Mouse (Mus musculus) lung, postnatal 0 days (tissue): ENCODE measurements at regions not wholly inside any gene's neighbourhood (a gene's known extent, or its start where the extent isn't known, plus 50 kb on each side); places are given as distances from the start of the nearest gene placed in this dataset.

ENCODE experiments used
- ATAC-seq: fragments of 200-750 bp; cut with Nextera tagmentation; 2 replicates; pipeline ENCODE4 v1.8.0; 2017; ENCODE audit warnings: moderate library complexity
- DNase-seq: peaks from one replicate; pipeline ENCODE4 v3.0.0-alpha.2; 2016; ENCODE audit warnings: low spot score
- H3K27ac ChIP-seq: fragments of 300-500 bp; sonication (generic); 2 replicates; pipeline ENCODE4 v1.5.1; 2014; ENCODE audit warnings: antibody characterized with exemption, mild to moderate bottlenecking, low read length, mixed read lengths
- H3K27me3 ChIP-seq: fragments of 300-500 bp; sonication (generic); replicated peaks from 2 replicates; pipeline ENCODE4 v1.6.1; 2014; ENCODE audit warnings: low read length, mixed read lengths; ENCODE audit not compliant: insufficient read depth
- H3K36me3 ChIP-seq: fragments of 300-500 bp; sonication (generic); 2 replicates; pipeline ENCODE4 v1.6.1; 2014; ENCODE audit warnings: low read length, mixed read lengths; ENCODE audit not compliant: insufficient read depth
- H3K4me1 ChIP-seq: fragments of 300-500 bp; sonication (generic); 2 replicates; pipeline ENCODE4 v1.6.1; 2014; ENCODE audit warnings: antibody characterized with exemption, low read depth, low read length, mixed read lengths; ENCODE audit not compliant: insufficient read depth
- H3K4me2 ChIP-seq: fragments of 300-500 bp; sonication (generic); replicated peaks from 2 replicates; pipeline ENCODE4 v1.6.1; 2014; ENCODE audit warnings: low read depth, mild to moderate bottlenecking, low read length, moderate library complexity, mixed read lengths
- H3K4me3 ChIP-seq: fragments of 300-500 bp; sonication (generic); 2 replicates; pipeline ENCODE4 v1.5.1; 2014; ENCODE audit warnings: low read depth, low read length
- H3K9ac ChIP-seq: fragments of 300-500 bp; sonication (generic); replicated peaks from 2 replicates; pipeline ENCODE4 v1.6.1; 2014; ENCODE audit warnings: low read depth, mild to moderate bottlenecking
- H3K9me3 ChIP-seq: fragments of 300-500 bp; sonication (generic); 2 replicates; pipeline ENCODE4 v1.6.1; 2016; ENCODE audit warnings: low read length, mixed read lengths
- CTCF ChIP-seq: IDR thresholded peaks from 2 replicates; pipeline ENCODE4 v1.5.1; 2016; ENCODE audit warnings: antibody characterized with exemption, mild to moderate bottlenecking
- EP300 ChIP-seq: IDR thresholded peaks from 2 replicates; pipeline ENCODE4 v1.6.1; 2016; ENCODE audit warnings: antibody characterized with exemption, mild to moderate bottlenecking, control low read depth
- WGBS: fragments of 180-500 bp; shearing (Covaris S2); extraction: QIAGEN DNeasy Blood & Tissue Kit; methylation state at CpG from one replicate; pipeline ENCODE4 v1.1.7; 2014; 5-methylcytosine and 5-hydroxymethylcytosine counted together

DNA sequence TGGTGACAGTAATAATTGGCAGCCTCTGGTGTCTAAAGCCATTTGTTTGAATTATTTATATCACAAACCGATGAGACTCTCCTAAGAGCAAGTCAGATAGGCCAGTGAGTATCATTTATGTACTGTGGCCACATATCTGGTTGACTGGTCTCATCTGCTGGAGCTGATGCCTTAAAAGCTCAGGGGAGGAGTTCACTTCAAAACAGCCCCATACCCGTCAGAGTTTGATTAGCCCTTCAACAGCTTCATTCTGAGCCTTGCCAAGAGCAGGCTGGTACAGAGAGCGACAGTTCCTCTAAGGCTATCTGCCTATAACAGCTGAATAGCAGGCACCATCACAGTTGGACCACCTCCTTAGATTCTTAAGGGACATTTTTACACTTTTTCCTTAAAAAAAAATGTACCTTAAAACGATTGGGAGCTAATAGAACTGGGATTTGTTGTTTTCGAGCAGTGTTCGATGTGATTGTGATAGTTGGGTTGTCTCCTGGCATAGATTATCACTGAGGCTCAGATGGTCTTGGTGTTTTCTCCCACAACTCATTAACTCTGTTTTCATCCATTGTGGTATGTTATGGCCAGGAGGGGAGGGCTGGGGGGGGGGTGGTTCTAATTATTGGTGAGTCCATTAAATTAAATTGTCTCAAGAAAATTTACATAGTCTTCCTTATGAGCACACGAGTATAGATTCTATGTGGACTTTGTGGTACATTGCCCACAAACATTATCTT is 68.0 kb upstream of the Rgmb start:
- Histone ChIP-seq H3K4me1 (no peaks in the 10 kb centered on the region), H3K36me3 (no peaks in the 10 kb centered on the region), H3K9me3 (no peaks in the 10 kb centered on the region), H3K27me3 (no peaks in the 10 kb centered on the region), H3K9ac (no peak overlapping the region), H3K27ac (no peak overlapping the region), H3K4me2 (no peak overlapping the region), H3K4me3 (no peak overlapping the region)
- 73% methylated on average over 7 of the region's 7 CpGs for WGBS
- DNase-seq (no peak), ATAC-seq (no peak)
- TF ChIP-seq CTCF (no peak), EP300 (no peak)

- H3K27ac ChIP-seq: no peak overlapping the region
- H3K4me2 ChIP-seq: no peak overlapping the region
- TF ChIP-seq CTCF: no peak
- no peak for TF ChIP-seq EP300
- no peak for DNase-seq
- H3K4me3 ChIP-seq: no peak overlapping the region
- no peaks in the 10 kb centered on the region for H3K36me3 ChIP-seq
- no peaks in the 10 kb centered on the region for H3K27me3 ChIP-seq
- no peak for ATAC-seq
- no peak overlapping the region for H3K9ac ChIP-seq
- 73% methylated on average over 3 of the region's 3 CpGs for WGBS
- no peaks in the 10 kb centered on the region for H3K4me1 ChIP-seq
- H3K9me3 ChIP-seq: no peaks in the 10 kb centered on the region
Measured at GRCm38 (mm10) chr17:15895968-15896367, 65.1 kb upstream of the Rgmb start.

- H3K4me1 ChIP-seq: no peaks in the 10 kb centered on the region
- 71% methylated on average over 4 of the region's 4 CpGs for WGBS
- ATAC-seq (no peak), DNase-seq (no peak)
- H3K27me3 ChIP-seq: no peaks in the 10 kb centered on the region
- no peak overlapping the region for H3K4me3 ChIP-seq
- TF ChIP-seq CTCF: no peak
- no peak for TF ChIP-seq EP300
- no peaks in the 10 kb centered on the region for H3K36me3 ChIP-seq
- no peak overlapping the region for H3K9ac ChIP-seq
- no peak overlapping the region for H3K27ac ChIP-seq
- no peak overlapping the region for H3K4me2 ChIP-seq
- no peaks in the 10 kb centered on the region for H3K9me3 ChIP-seq
Measured at GRCm38 (mm10) chr17:15891896-15892675, 61.2 kb upstream of the Rgmb start.

DNA sequence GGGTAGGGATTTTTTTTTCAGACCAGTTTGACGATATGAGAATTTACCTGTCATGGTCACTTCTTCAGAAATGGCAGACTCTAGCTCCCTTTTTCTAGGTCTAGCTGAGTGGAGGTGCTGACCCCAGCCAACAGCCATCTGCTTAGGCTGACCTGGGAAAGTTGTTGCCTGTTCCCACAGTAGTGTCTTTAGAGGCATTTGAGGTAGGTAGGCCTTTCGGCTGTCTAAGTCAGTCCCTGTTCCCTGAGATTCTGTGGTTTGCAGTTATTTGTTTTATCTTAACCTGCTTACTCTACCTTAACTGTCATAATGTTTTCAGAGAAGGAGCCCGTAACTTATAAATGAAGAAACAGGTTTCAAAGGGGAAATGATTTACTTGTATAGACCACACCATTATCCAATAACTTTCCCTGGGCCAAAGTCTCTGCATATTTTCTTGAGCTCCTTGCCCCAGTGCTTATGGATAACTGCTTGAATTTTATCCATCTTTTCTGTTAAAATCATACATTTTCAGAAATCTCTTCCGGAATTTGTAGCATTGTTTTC is 59.8 kb upstream of the Rgmb start:
- H3K4me1 ChIP-seq: no peaks in the 10 kb centered on the region

GRCm38 (mm10) chr17:15882803-15883202 is 52.0 kb upstream of the Rgmb start:
- WGBS: 28% methylated on average over 7 of the region's 7 CpGs
- ATAC-seq: no peak
- no peak for TF ChIP-seq CTCF
- no peak for TF ChIP-seq EP300

More for the DNA sequence above, 59.8 kb upstream of the Rgmb start:
- Histone ChIP-seq H3K4me3 (no peak overlapping the region), H3K9ac (no peak overlapping the region), H3K27me3 (no peaks in the 10 kb centered on the region), H3K36me3 (no peaks in the 10 kb centered on the region), H3K27ac (no peak overlapping the region), H3K4me2 (no peak overlapping the region), H3K9me3 (no peaks in the 10 kb centered on the region)
- ATAC-seq (no peak), DNase-seq (no peak)
- no peak for TF ChIP-seq CTCF
- TF ChIP-seq EP300: no peak
- WGBS: 94% methylated on average over 4 of the region's 4 CpGs

GRCm38 (mm10) chr17:15882245-15882644 is 51.4 kb upstream of the Rgmb start:
- no peak overlapping the region for H3K9ac ChIP-seq
- H3K27me3 ChIP-seq: no peaks in the 10 kb centered on the region
- DNase-seq: no peak
- WGBS: 86% methylated on average over 2 of the region's 2 CpGs
- H3K4me3 ChIP-seq: no peak overlapping the region
- no peaks in the 10 kb centered on the region; the same call in 1 of the 2 replicates for H3K4me1 ChIP-seq
- H3K4me2 ChIP-seq: no peak overlapping the region
- H3K27ac ChIP-seq: no peak overlapping the region
- no peak for ATAC-seq
- H3K9me3 ChIP-seq: no peaks in the 10 kb centered on the region
- TF ChIP-seq EP300 (no peak), CTCF (no peak)
- H3K36me3 ChIP-seq: no peaks in the 10 kb centered on the region

More at GRCm38 (mm10) chr17:15882803-15883202, 52.0 kb upstream of the Rgmb start:
- no peak overlapping the region for H3K4me3 ChIP-seq
- H3K27me3 ChIP-seq: no peaks in the 10 kb centered on the region
- H3K9me3 ChIP-seq: no peaks in the 10 kb centered on the region
- peak; percentile 23 for DNase-seq
- H3K4me2 ChIP-seq: no peak overlapping the region
- no peak overlapping the region for H3K9ac ChIP-seq
- no peaks in the 10 kb centered on the region for H3K36me3 ChIP-seq
- no peaks in the 10 kb centered on the region; the same call in 1 of the 2 replicates for H3K4me1 ChIP-seq
- H3K27ac ChIP-seq: no peak overlapping the region
